ENCODE assay signal across 17 mouse cellular contexts in genomic region chr13:99939320-99939671, GRCm38 (mm10). TPM values are rescaled to one million over a fixed set of nuclear protein-coding genes. Genes with fewer than 3 reads are reported as not detected.
DNase-seq lines count a peak whose midpoint lies in the region; ATAC-seq and TF ChIP-seq lines count a peak whose summit lies in the region.
"Had no signal": no experiment of that assay in that cellular context is flagged by ENCODE, and none has a peak within 500 bp of the region (broad histone marks: within the 10 kb centered on the region; RNA-seq: fewer than 3 reads in every experiment).

No protein-coding gene starts in this region.

- peaks cover 26% of the 10 kb centered on the region for H3K4me1 ChIP-seq in hindbrain, embryonic 12.5 days
- H3K4me1 ChIP-seq in hindbrain, embryonic 11.5 days (replicated peaks; ENCODE audit: control insufficient read depth, insufficient read depth, low read length): no peaks in the 10 kb centered on the region
- peaks cover 5 to 37% of the 10 kb centered on the region in 2 experiments; a peak in 3 of 4 replicates for H3K4me1 ChIP-seq in CH12.LX (ENCODE audit: control insufficient read depth in 1 of 2, insufficient read depth in 2 of 2)
- H3K4me1 ChIP-seq: heart, embryonic 12.5 days had no signal

- no peak for TF ChIP-seq RAD21 in CH12.LX (IDR thresholded peaks at IDR 0.05; ENCODE audit: low read depth, low read length)

- H3K27me3 ChIP-seq in hindbrain, embryonic 12.5 days: no peaks in the 10 kb centered on the region
- no peaks in the 10 kb centered on the region for H3K27me3 ChIP-seq in hindbrain, embryonic 11.5 days (ENCODE audit: control insufficient read depth, insufficient read depth, low read length)
- H3K27me3 ChIP-seq in CH12.LX (replicated peaks): no peaks in the 10 kb centered on the region
- H3K27me3 ChIP-seq: embryonic facial prominence, embryonic 13.5 days; heart, embryonic 12.5 days; limb, embryonic 13.5 days had no signal

- no peak for ATAC-seq in hindbrain, embryonic 12.5 days (ENCODE audit: low FRiP score)
- no peak for ATAC-seq in hindbrain, embryonic 11.5 days (ENCODE audit: low FRiP score)
- ATAC-seq in granulocyte monocyte progenitor cell, adult 5-6 weeks (replicated peaks; ENCODE audit: poor library complexity, severe bottlenecking): peak; percentile 94
- peak; percentile 92 for ATAC-seq in megakaryocyte progenitor cell, adult 5-6 weeks (replicated peaks; ENCODE audit: poor library complexity)
- ATAC-seq: liver, postnatal 0 days had no signal

- H3K27ac ChIP-seq in hindbrain, embryonic 12.5 days: peak overlapping the region; percentile 36; the same call in 1 of the 2 replicates
- no peak overlapping the region for H3K27ac ChIP-seq in hindbrain, embryonic 11.5 days (ENCODE audit: low read depth, low read length)
- H3K27ac ChIP-seq in CH12.LX (ENCODE audit: insufficient read depth, low read depth): peak overlapping the region; percentile 16; the same call in 1 of the 2 replicates
- H3K27ac ChIP-seq: embryonic facial prominence, embryonic 13.5 days; left cerebral cortex, adult 2 months; limb, embryonic 13.5 days had no signal

- TF ChIP-seq POLR2A in CH12.LX (IDR thresholded peaks at IDR 0.05; ENCODE audit: low read depth, low read length): peak; percentile 66

- H3K79me2 ChIP-seq in CH12.LX (replicated peaks; ENCODE audit: control insufficient read depth, extremely low read depth, insufficient read depth, poor library complexity, severe bottlenecking): no peaks in the 10 kb centered on the region

- no peaks in the 10 kb centered on the region for H3K9me3 ChIP-seq in hindbrain, embryonic 12.5 days (replicated peaks)
- no peaks in the 10 kb centered on the region for H3K9me3 ChIP-seq in hindbrain, embryonic 11.5 days (ENCODE audit: control insufficient read depth, low read length)
- peaks cover 5% of the 10 kb centered on the region for H3K9me3 ChIP-seq in CH12.LX (replicated peaks; ENCODE audit: low read length)
- H3K9me3 ChIP-seq: embryonic facial prominence, embryonic 13.5 days; limb, embryonic 13.5 days had no signal

- H3K36me3 ChIP-seq in hindbrain, embryonic 12.5 days: no peaks in the 10 kb centered on the region
- no peaks in the 10 kb centered on the region for H3K36me3 ChIP-seq in hindbrain, embryonic 11.5 days (ENCODE audit: control insufficient read depth, insufficient read depth, low read length)
- no peaks in the 10 kb centered on the region for H3K36me3 ChIP-seq in CH12.LX (replicated peaks in 1 of 2; ENCODE audit: control insufficient read depth in 1 of 2, insufficient read depth in 1 of 2, low read length in 1 of 2)
- H3K36me3 ChIP-seq: heart, embryonic 12.5 days had no signal

- no peak for TF ChIP-seq CTCF in CH12.LX (conservative IDR thresholded peaks at IDR 0.05 in 1 of 2, IDR thresholded peaks at IDR 0.05 in 1 of 2; ENCODE audit: low read depth in 2 of 2, low read length in 2 of 2)

- WGBS in hindbrain, embryonic 12.5 days: 64% methylated on average over 8 of the region's 8 CpGs
- WGBS in hindbrain, embryonic 11.5 days: 78% methylated on average over 8 of the region's 8 CpGs

- H3K4me3 ChIP-seq in hindbrain, embryonic 12.5 days: no peak overlapping the region
- no peak overlapping the region for H3K4me3 ChIP-seq in hindbrain, embryonic 11.5 days (ENCODE audit: low read depth, low read length)
- peak overlapping the region; percentile 31 to 41 (median 31) for H3K4me3 ChIP-seq in CH12.LX (replicated peaks in 1 of 3; ENCODE audit: low read depth in 2 of 3, low read length in 2 of 3, poor library complexity in 1 of 3)
- H3K4me3 ChIP-seq: embryonic facial prominence, embryonic 13.5 days; heart, embryonic 12.5 days; left cerebral cortex, adult 2 months; limb, embryonic 13.5 days had no signal

- dilution Hi-C loops in CH12.LX (cut with MboI; ENCODE audit: extremely low pct_ligation_motif_present, extremely low pct_unique_long_range_greater_than_20kb, low sequenced_read_pairs): no loop called here

- H3K4me2 ChIP-seq in hindbrain, embryonic 12.5 days (replicated peaks): no peak overlapping the region
- H3K4me2 ChIP-seq in hindbrain, embryonic 11.5 days (replicated peaks; ENCODE audit: low read depth, low read length): no peak overlapping the region
- peak overlapping the region; percentile 92 for H3K4me2 ChIP-seq in CH12.LX (ENCODE audit: insufficient read depth, low read depth, poor library complexity, severe bottlenecking)
- H3K4me2 ChIP-seq: embryonic facial prominence, embryonic 13.5 days; heart, embryonic 12.5 days; limb, embryonic 13.5 days had no signal

- in situ Hi-C loops in CH12.LX (cut with MboI; ENCODE audit: low pct_ligation_motif_present, low pct_unique_long_range_greater_than_20kb, low sequenced_read_pairs): no loop called here

- no peak overlapping the region for H3K9ac ChIP-seq in hindbrain, embryonic 12.5 days
- H3K9ac ChIP-seq in hindbrain, embryonic 11.5 days (ENCODE audit: low read depth, low read length): no peak overlapping the region
- H3K9ac ChIP-seq in CH12.LX (ENCODE audit: insufficient read depth, low read depth): peak overlapping the region; percentile 42
- H3K9ac ChIP-seq: embryonic facial prominence, embryonic 13.5 days; heart, embryonic 12.5 days; limb, embryonic 13.5 days; liver, postnatal 0 days had no signal

- no peak for DNase-seq in hindbrain, embryonic 11.5 days (ENCODE audit: low spot score)
- peak; percentile 89 for DNase-seq in CH12.LX (ENCODE audit: extremely low read depth)
- DNase-seq in ovary, postnatal 36 days (ENCODE audit: low spot score): no peak
- DNase-seq in frontal cortex, postnatal 14 days (ENCODE audit: low spot score in 2 of 2): no peak
- DNase-seq: cerebellum, postnatal 25 days; gastrocnemius, postnatal 36 days; heart, postnatal 4 days; liver, postnatal 0 days; lung, postnatal 4 days; thymus, postnatal 4 days had no signal

- peak; percentile 93 for TF ChIP-seq EP300 in CH12.LX (IDR thresholded peaks at IDR 0.05; ENCODE audit: low read length)

TF ChIP-seq in CH12.LX, 34 proteins besides CTCF, POLR2A, EP300 and RAD21 (continues in another document):
- TF ChIP-seq MEF2A (IDR thresholded peaks at IDR 0.05; ENCODE audit: borderline replicate concordance, low read depth, low read length) (peak; percentile 81), MXI1 (IDR thresholded peaks at IDR 0.05; ENCODE audit: low read depth, low read length) (0 out of 2 replicates have a peak, but pooled peaks have one; percentile 35), JUND (conservative IDR thresholded peaks at IDR 0.05; ENCODE audit: low read depth, low read length) (peak; percentile 90), CHD1 (IDR thresholded peaks at IDR 0.05; ENCODE audit: low read depth, low read length) (peak; percentile 79; the same call in 1 of the 2 replicates), CHD2 (IDR thresholded peaks at IDR 0.05; ENCODE audit: low read length) (peak; percentile 65; the same call in 1 of the 2 replicates), ELF1 (IDR thresholded peaks at IDR 0.05; ENCODE audit: low read depth, low read length) (no peak), ZC3H11A (IDR thresholded peaks at IDR 0.05; ENCODE audit: low read depth, low read length) (no peak), RCOR1 (conservative IDR thresholded peaks at IDR 0.05; ENCODE audit: low read depth, low read length) (peak; percentile 84; the same call in 1 of the 2 replicates), ZNF384 (IDR thresholded peaks at IDR 0.05; ENCODE audit: low read depth, low read length) (0 out of 2 replicates have a peak, but pooled peaks have one; percentile 11), TCF12 (IDR thresholded peaks at IDR 0.05; ENCODE audit: low read depth, low read length) (peak; percentile 85), POLR2AphosphoS2 (IDR thresholded peaks at IDR 0.05; ENCODE audit: low read depth, low read length) (no peak), TBP (conservative IDR thresholded peaks at IDR 0.05; ENCODE audit: low read depth, low read length) (peak; percentile 83), MYC (IDR thresholded peaks at IDR 0.05; ENCODE audit: low read depth, low read length) (peak; percentile 75), GABPA (IDR thresholded peaks at IDR 0.05; ENCODE audit: insufficient replicate concordance, low read depth, low read length) (no peak), PAX5 (IDR thresholded peaks at IDR 0.05; ENCODE audit: low read length) (no peak), BHLHE40 (IDR thresholded peaks at IDR 0.05; ENCODE audit: low read depth, low read length) (peak; percentile 76), MAFK (IDR thresholded peaks at IDR 0.05; ENCODE audit: insufficient replicate concordance, low read length) (0 out of 2 replicates have a peak, but pooled peaks have one; percentile 56), USF1 (IDR thresholded peaks at IDR 0.05; ENCODE audit: low read depth, low read length) (no peak), IRF4 (IDR thresholded peaks at IDR 0.05; ENCODE audit: low read depth, low read length) (peak; percentile 97), UBTF (IDR thresholded peaks at IDR 0.05; ENCODE audit: low read depth, low read length) (no peak), USF2 (conservative IDR thresholded peaks at IDR 0.05; ENCODE audit: low read depth, low read length) (no peak), KAT2A (IDR thresholded peaks at IDR 0.05; ENCODE audit: insufficient replicate concordance, low read length) (no peak), SIN3A (IDR thresholded peaks at IDR 0.05; ENCODE audit: low read length) (peak; percentile 66), HCFC1 (IDR thresholded peaks at IDR 0.05; ENCODE audit: low read depth, low read length) (peak; percentile 62; the same call in 1 of the 2 replicates), JUN (IDR thresholded peaks at IDR 0.05; ENCODE audit: insufficient read depth, low read depth, low read length) (peak; percentile 91), MAX (IDR thresholded peaks at IDR 0.05; ENCODE audit: low read length) (peak; percentile 52; the same call in 1 of the 2 replicates), ZMIZ1 (IDR thresholded peaks at IDR 0.05; ENCODE audit: low read depth, low read length) (peak; percentile 68; the same call in 1 of the 2 replicates), ZKSCAN1 (IDR thresholded peaks at IDR 0.05; ENCODE audit: borderline replicate concordance, low read depth, low read length) (no peak), E2F4 (IDR thresholded peaks at IDR 0.05; ENCODE audit: insufficient replicate concordance, low read depth, low read length) (no peak)

RNA-seq across cellular contexts. Expression of gene Cartpt, which starts 38.4 kb away (rescaled TPM):
- 13.3 and 15.9 TPM in 2 replicates for polyA plus RNA-seq in hindbrain, embryonic 12.5 days (2016; fragmentation: Nextera tagmentation; extraction: Ambion mirVana)
- 32.1 and 32.8 TPM in 2 replicates for polyA plus RNA-seq in hindbrain, embryonic 11.5 days (2014; fragmentation: Nextera tagmentation; extraction: Ambion mirVana)
- total RNA-seq in CH12.LX (2012; rRNA removed): not detected in 2 replicates
- total RNA-seq in CH12.LX (2014; rRNA removed): not detected in 2 replicates
- polyA plus RNA-seq in CH12.LX (2012; ENCODE audit: insufficient read length, low read depth): not detected in 2 replicates
- total RNA-seq in granulocyte monocyte progenitor cell, adult 5-6 weeks (2014; fragmentation: Nextera tagmentation): not detected in 2 replicates
- total RNA-seq in granulocyte monocyte progenitor cell, adult 5-6 weeks (2017): not detected in 2 replicates
- not detected in 2 replicates for total RNA-seq in megakaryocyte progenitor cell, adult 5-6 weeks (2015)
- total RNA-seq in megakaryocyte progenitor cell, adult 5-6 weeks (2017): not detected in 2 replicates
- total RNA-seq: gastrocnemius, postnatal 36 days had no signal
- polyA plus RNA-seq: heart, embryonic 12.5 days; liver, postnatal 0 days had no signal

Comparison
In these comparisons a context has a peak if more than half of its experiments do, and no peak if none do; other contexts are left out.
1. ATAC-seq: peak in granulocyte monocyte progenitor cell, adult 5-6 weeks (single experiment) and megakaryocyte progenitor cell, adult 5-6 weeks (single experiment); none in hindbrain, embryonic 12.5 days (single experiment) and hindbrain, embryonic 11.5 days (single experiment).
2. H3K4me3 ChIP-seq: peak in CH12.LX (3 of 3); none in hindbrain, embryonic 12.5 days (single experiment) and hindbrain, embryonic 11.5 days (single experiment).